Mouse (Mus musculus): ENCODE results near the gene Pex5.

GRCm38 (mm10) chr6:124425523-124425922 is 10.7 kb upstream of the Pex5 start:
- TF ChIP-seq CTCF (IDR thresholded peaks at IDR 0.05; ENCODE audit: low read depth, low read length) = no peak
- TF ChIP-seq POLR2A (IDR thresholded peaks at IDR 0.05; ENCODE audit: extremely low read depth, insufficient read depth, low read length) = no peak
